Mouse (Mus musculus) kidney, postnatal 25 days (tissue): ENCODE measurements at regions not wholly inside any gene's neighbourhood (a gene's known extent, or its start where the extent isn't known, plus 50 kb on each side); places are given as distances from the start of the nearest gene placed in this dataset.

Experiments
- DNase-seq, 2 experiments: peaks; one replicate each; pipeline ENCODE4 v3.0.0; 2021; ENCODE audit warnings: mixed read lengths in 2 of 2

GRCm38 (mm10) chr1:44388091-44388490 lies 163.2 kb upstream of the Gulp1 start:
- DNase-seq: no peak

GRCm38 (mm10) chr1:44392141-44392540 lies 159.2 kb upstream of the Gulp1 start:
- DNase-seq: no peak

GRCm38 (mm10) chr1:44395538-44395937 lies 155.8 kb upstream of the Gulp1 start:
- DNase-seq: no peak

GRCm38 (mm10) chr1:44398066-44398465 lies 153.2 kb upstream of the Gulp1 start:
- no peak for DNase-seq

- peak; percentile 20 to 29 for DNase-seq
Measured at GRCm38 (mm10) chr1:44437822-44438221, 113.5 kb upstream of the Gulp1 start.
